Mouse (Mus musculus) adipocyte (in vitro differentiated cells): ENCODE measurements around the gene Cpt1c.
A peak's percentile ranks its signal among the peaks of the same experiment; 100 is the strongest.
"Not testable (repeated sequence)": the region's sequence is repeated elsewhere in the genome, so short reads cannot be mapped to it uniquely, and the experiment has no call there.

Experiments
- DNase-seq: peaks from one replicate; pipeline ENCODE4 v3.0.0-alpha.2; 2016; ENCODE audit warnings: low spot score

Gene Cpt1c

GRCm38 (mm10) chr7:44974383-44975116 is at the start of gene Cpt1c:
TSS of gene Cpt1c (minus strand) at chr7:44974851.
- peak; percentile 65 for DNase-seq

- DNase-seq, result not testable (repeated sequence)
These were observed 49.1 kb upstream of the Cpt1c start for GRCm38 (mm10) chr7:45023711-45024110.

- DNase-seq, result no peak
These were observed 45.6 kb upstream of the Cpt1c start for GRCm38 (mm10) chr7:45020225-45020624.

GRCm38 (mm10) chr7:45019031-45019571 is 44.5 kb upstream of the Cpt1c start:
- DNase-seq, result peak; percentile 93

GRCm38 (mm10) chr7:45017242-45018061 is 42.8 kb upstream of the Cpt1c start, which contains the start of gene Rras:
TSS of gene Rras (plus strand) at chr7:45017961.
- peak; percentile 99 for DNase-seq

- DNase-seq, result no peak
These were observed 42.1 kb upstream of the Cpt1c start for GRCm38 (mm10) chr7:45016761-45017160.

GRCm38 (mm10) chr7:45015957-45016612 is 41.4 kb upstream of the Cpt1c start, which contains the start of gene Scaf1:
TSS of gene Scaf1 (minus strand) at chr7:45016363.
- DNase-seq, result peak; percentile 98

GRCm38 (mm10) chr7:45015344-45015956 is 40.8 kb upstream of the Cpt1c start:
- no peak for DNase-seq

GRCm38 (mm10) chr7:45014096-45014451 is 39.4 kb upstream of the Cpt1c start:
- no peak for DNase-seq

- no peak for DNase-seq
These were observed 38.9 kb upstream of the Cpt1c start for GRCm38 (mm10) chr7:45013366-45014095.

- peak; percentile 58 for DNase-seq
These were observed 38.2 kb upstream of the Cpt1c start for GRCm38 (mm10) chr7:45012824-45013223.

- DNase-seq, result no peak
These were observed 37.4 kb upstream of the Cpt1c start for GRCm38 (mm10) chr7:45012011-45012410.

GRCm38 (mm10) chr7:45008411-45008810 is 33.8 kb upstream of the Cpt1c start:
- DNase-seq, result no peak

- DNase-seq, result no peak
These were observed 33.2 kb upstream of the Cpt1c start for GRCm38 (mm10) chr7:45007846-45008245.

- DNase-seq, result no peak
These were observed 32.5 kb upstream of the Cpt1c start for GRCm38 (mm10) chr7:45007141-45007540.

GRCm38 (mm10) chr7:45006503-45006902 is 31.9 kb upstream of the Cpt1c start:
- no peak for DNase-seq

GRCm38 (mm10) chr7:45005321-45005992 is 30.8 kb upstream of the Cpt1c start:
- DNase-seq, result no peak

- no peak for DNase-seq
These were observed 29.9 kb upstream of the Cpt1c start for GRCm38 (mm10) chr7:45004546-45004945.

GRCm38 (mm10) chr7:45002440-45002839 is 27.8 kb upstream of the Cpt1c start:
- no peak for DNase-seq

- no peak for DNase-seq
These were observed 26.0 kb upstream of the Cpt1c start for GRCm38 (mm10) chr7:45000539-45001114.
